Mouse (Mus musculus) left cerebral cortex, postnatal 14 days (tissue): Measurements from ENCODE around the gene Gm8660. TPM values are rescaled to one million over a fixed set of nuclear protein-coding genes. Genes with fewer than 3 reads are reported as not detected.
"Not testable (repeated sequence)": the region's sequence is repeated elsewhere in the genome, so short reads cannot be mapped to it uniquely, and the experiment has no call there.

ENCODE experiments used
- DNase-seq, 2 experiments: peaks; one replicate each; pipeline ENCODE4 v3.0.0; 2021 to 2022; ENCODE audit warnings: low spot score in 2 of 2, mixed read lengths in 1 of 2
- intact Hi-C: fragments of 180-260 bp; cut with DNase I; formaldehyde crosslinking; loops from one replicate; pipeline ENCODE4 v1.15.1; 2025
- long read RNA-seq, 2 experiments: library from polyadenylated mRNA; stranded (forward); transcript quantifications; one replicate each; pipeline ENCODE4 v2.0.0; 2021
- total RNA-seq, 2 experiments: library from RNA; stranded (reverse); gene quantifications; 2 replicates each; pipeline ENCODE4 v1.2.3; 2021

Gm8660 gene
- not detected for total RNA-seq
- long read RNA-seq, experiment 1 = 0 reads
- long read RNA-seq, experiment 2 = 0 reads

- intact Hi-C loops, DNase-seq: not testable (repeated sequence)
These were observed at the start of gene Gm8660 for GRCm38 (mm10) chr7:22370939-22371338. Gene Gm8660 (minus strand): TSS chr7:22371039.

- DNase-seq, intact Hi-C loops: not testable (repeated sequence)
These were observed 42.4 kb upstream of the Gm8660 start, which contains the start of gene Vmn1r148 for GRCm38 (mm10) chr7:22413283-22413682. Gene Vmn1r148 (plus strand): TSS chr7:22413583.

GRCm38 (mm10) chr7:22329617-22330016, 41.2 kb downstream of the Gm8660 start, which contains the start of gene Gm4187:
Gene Gm4187 (minus strand): TSS chr7:22329717.
- DNase-seq, intact Hi-C loops: not testable (repeated sequence)

Other genes starting within 250 kb of the Gm8660 start
- not detected for gene Gm10666, start 236.3 kb downstream of the Gm8660 start, total RNA-seq
- gene Vmn1r142, start 207.0 kb downstream of the Gm8660 start, total RNA-seq = not detected
- gene Vmn1r143, start 181.7 kb downstream of the Gm8660 start, total RNA-seq = not detected
- not detected for gene Gm8653, start 169.8 kb downstream of the Gm8660 start, total RNA-seq
- not detected for gene Gm8453, start 141.6 kb downstream of the Gm8660 start, total RNA-seq
- gene Gm4187, start 41.3 kb downstream of the Gm8660 start, total RNA-seq = not detected
- not detected for gene Vmn1r148, start 42.5 kb upstream of the Gm8660 start, total RNA-seq
- gene Vmn1r149, start 67.2 kb upstream of the Gm8660 start, total RNA-seq = not detected
- gene Gm10665, start 93.0 kb upstream of the Gm8660 start, total RNA-seq = not detected
- gene Vmn1r151, start 128.6 kb upstream of the Gm8660 start, total RNA-seq = not detected
- not detected for gene Vmn1r152, start 151.9 kb upstream of the Gm8660 start, total RNA-seq
- gene Gm8677, start 163.8 kb upstream of the Gm8660 start, total RNA-seq = not detected
- gene Gm4201, start 194.3 kb upstream of the Gm8660 start, total RNA-seq = not detected
- gene Gm4565, start 217.1 kb upstream of the Gm8660 start, total RNA-seq = not detected